Mouse (Mus musculus) limb, embryonic 14.5 days (tissue): ENCODE data around the gene Mphosph9. TPM values are rescaled to one million over a fixed set of nuclear protein-coding genes. Genes with fewer than 3 reads are reported as not detected.

Experiments used
- ATAC-seq: fragments of 200-750 bp; cut with Nextera tagmentation; 2 replicates; pipeline ENCODE4 v1.8.0; 2017; ENCODE audit warnings: low read depth, moderate number of reproducible peaks, moderate TSS enrichment; ENCODE audit not compliant: low FRiP score
- DNase-seq: peaks from one replicate; pipeline ENCODE4 v3.0.0-alpha.2; 2015; ENCODE audit warnings: low spot score
- H3K27ac ChIP-seq: fragments of 300-500 bp; sonication (generic); replicated peaks from 2 replicates; pipeline ENCODE4 v1.5.1; 2014; ENCODE audit warnings: low read depth, mild to moderate bottlenecking, low read length, moderate library complexity, mixed read lengths
- H3K27me3 ChIP-seq: fragments of 300-500 bp; sonication (generic); 2 replicates; pipeline ENCODE4 v1.6.1; 2014; ENCODE audit warnings: low read length, mixed read lengths; ENCODE audit not compliant: control insufficient read depth, insufficient read depth
- H3K36me3 ChIP-seq: fragments of 300-500 bp; sonication (generic); 2 replicates; pipeline ENCODE4 v1.6.1; 2014; ENCODE audit warnings: mild to moderate bottlenecking, low read length, moderate library complexity, mixed read lengths; ENCODE audit not compliant: control insufficient read depth, insufficient read depth
- H3K4me1 ChIP-seq: fragments of 300-500 bp; sonication (generic); 2 replicates; pipeline ENCODE4 v1.6.1; 2014; ENCODE audit warnings: antibody characterized with exemption, low read length, mixed read lengths; ENCODE audit not compliant: control insufficient read depth, insufficient read depth
- H3K4me2 ChIP-seq: fragments of 300-500 bp; sonication (generic); replicated peaks from 2 replicates; pipeline ENCODE4 v1.6.1; 2014; ENCODE audit warnings: low read depth, mild to moderate bottlenecking, low read length, moderate library complexity; ENCODE audit not compliant: severe bottlenecking
- H3K4me3 ChIP-seq: fragments of 300-500 bp; sonication (generic); replicated peaks from 2 replicates; pipeline ENCODE4 v1.5.1; 2014; ENCODE audit warnings: low read length
- H3K9ac ChIP-seq: fragments of 300-500 bp; sonication (generic); 2 replicates; pipeline ENCODE4 v1.6.1; 2014; ENCODE audit warnings: mild to moderate bottlenecking, low read depth, low read length, moderate library complexity; ENCODE audit not compliant: severe bottlenecking
- H3K9me3 ChIP-seq: fragments of 300-500 bp; sonication (generic); 2 replicates; pipeline ENCODE4 v1.6.1; 2016; ENCODE audit warnings: low read length; ENCODE audit not compliant: control insufficient read depth
- POLR2A ChIP-seq: fragments of 200-500 bp; IDR thresholded peaks from 2 replicates; pipeline ENCODE4 v1.8.0; 2012; ENCODE audit warnings: inconsistent platforms, mild to moderate bottlenecking, moderate library complexity, borderline replicate concordance; ENCODE audit not compliant: insufficient read depth, insufficient read length; ENCODE audit errors: extremely low read depth
- WGBS: fragments of 180-500 bp; shearing (Covaris S2); extraction: QIAGEN DNeasy Blood & Tissue Kit; methylation state at CpG from one replicate; pipeline ENCODE4 v1.1.7; 2014; 5-methylcytosine and 5-hydroxymethylcytosine counted together
- polyA plus RNA-seq, 2 experiments: library from polyadenylated mRNA; depleted of rRNA in 1 of 2; stranded (reverse) in 1 of 2; unstranded in 1 of 2; fragments of >200 nt; fragmentation: Nextera tagmentation in 1 of 2; extraction: Ambion mirVana in 1 of 2; gene quantifications; 2 replicates each; pipeline versions ENCODE4 v1.2.1 to v1.2.3; 2012 to 2014

The Mphosph9 gene
- polyA plus RNA-seq, 2 experiments: 9.5 to 11.0 TPM

- Histone ChIP-seq H3K4me2 (no peak overlapping the region), H3K4me3 (no peak overlapping the region), H3K4me1 (peaks cover 11% of the 10 kb centered on the region), H3K9ac (no peak overlapping the region), H3K27me3 (no peaks in the 10 kb centered on the region), H3K27ac (no peak overlapping the region), H3K36me3 (no peaks in the 10 kb centered on the region), H3K9me3 (no peaks in the 10 kb centered on the region)
- DNase-seq (no peak), ATAC-seq (no peak)
- WGBS: 92% methylated on average over 9 of the region's 9 CpGs
- no peak for TF ChIP-seq POLR2A
Observed at GRCm38 (mm10) chr5:124204127-124204794, 123.5 kb downstream of the Mphosph9 start.

- no peak for TF ChIP-seq POLR2A
- peaks cover 11% of the 10 kb centered on the region for H3K4me1 ChIP-seq
Observed at GRCm38 (mm10) chr5:124203251-124203650, 124.5 kb downstream of the Mphosph9 start.

GRCm38 (mm10) chr5:124202071-124202470 is 125.7 kb downstream of the Mphosph9 start:
- Histone ChIP-seq H3K27me3 (no peaks in the 10 kb centered on the region), H3K9ac (no peak overlapping the region), H3K4me3 (no peak overlapping the region), H3K27ac (no peak overlapping the region), H3K9me3 (no peaks in the 10 kb centered on the region), H3K36me3 (no peaks in the 10 kb centered on the region), H3K4me2 (no peak overlapping the region), H3K4me1 (peaks cover 10% of the 10 kb centered on the region)
- no peak for TF ChIP-seq POLR2A
- ATAC-seq (no peak), DNase-seq (no peak)
- WGBS: 58% methylated on average over 4 of the region's 4 CpGs

More at GRCm38 (mm10) chr5:124203251-124203650, 124.5 kb downstream of the Mphosph9 start:
- Histone ChIP-seq H3K9ac (no peak overlapping the region), H3K4me2 (no peak overlapping the region), H3K9me3 (no peaks in the 10 kb centered on the region), H3K27me3 (no peaks in the 10 kb centered on the region), H3K27ac (no peak overlapping the region), H3K4me3 (no peak overlapping the region), H3K36me3 (no peaks in the 10 kb centered on the region)
- DNase-seq: no peak
- WGBS: 82% methylated on average over 4 of the region's 4 CpGs
- no peak for ATAC-seq

- H3K4me1 ChIP-seq: peaks cover 5% of the 10 kb centered on the region
- WGBS: 61% methylated on average over 2 of the region's 2 CpGs
- H3K4me3 ChIP-seq: no peak overlapping the region
Observed at GRCm38 (mm10) chr5:124201564-124201963, 126.2 kb downstream of the Mphosph9 start.

More at GRCm38 (mm10) chr5:124201564-124201963, 126.2 kb downstream of the Mphosph9 start:
- H3K9me3 ChIP-seq: no peaks in the 10 kb centered on the region
- no peaks in the 10 kb centered on the region for H3K36me3 ChIP-seq
- no peak overlapping the region for H3K27ac ChIP-seq
- no peak for ATAC-seq
- no peak overlapping the region for H3K4me2 ChIP-seq
- H3K27me3 ChIP-seq: no peaks in the 10 kb centered on the region
- H3K9ac ChIP-seq: no peak overlapping the region
- no peak for DNase-seq
- no peak for TF ChIP-seq POLR2A

Other genes starting within 250 kb of the Mphosph9 start
- gene Abcb9, start 232.2 kb downstream of the Mphosph9 start, polyA plus RNA-seq (2012; rRNA removed): 2.6 and 3.8 TPM in 2 replicates
- gene Abcb9, start 232.2 kb downstream of the Mphosph9 start, polyA plus RNA-seq (2014; fragmentation: Nextera tagmentation; extraction: Ambion mirVana): 2.2 and 3.4 TPM in 2 replicates
- 26.5 and 42.0 TPM in 2 replicates for gene Ogfod2, start 215.7 kb downstream of the Mphosph9 start, polyA plus RNA-seq (2012; rRNA removed)
- 14.2 and 16.4 TPM in 2 replicates for gene Ogfod2, start 215.7 kb downstream of the Mphosph9 start, polyA plus RNA-seq (2014; fragmentation: Nextera tagmentation; extraction: Ambion mirVana)
- gene Arl6ip4, start 211.9 kb downstream of the Mphosph9 start, polyA plus RNA-seq (2012; rRNA removed): 67.6 and 95.1 TPM in 2 replicates
- gene Arl6ip4, start 211.9 kb downstream of the Mphosph9 start, polyA plus RNA-seq (2014; fragmentation: Nextera tagmentation; extraction: Ambion mirVana): 88.3 and 94.9 TPM in 2 replicates
- 37.1 and 49.5 TPM in 2 replicates for gene Pitpnm2, start 78.2 kb downstream of the Mphosph9 start, polyA plus RNA-seq (2012; rRNA removed)
- gene Pitpnm2, start 78.2 kb downstream of the Mphosph9 start, polyA plus RNA-seq (2014; fragmentation: Nextera tagmentation; extraction: Ambion mirVana): 8.2 and 10.0 TPM in 2 replicates
- gene 2810006K23Rik, start 117 bp upstream of the Mphosph9 start, polyA plus RNA-seq (2012; rRNA removed): 11.8 and 12.3 TPM in 2 replicates
- gene 2810006K23Rik, start 117 bp upstream of the Mphosph9 start, polyA plus RNA-seq (2014; fragmentation: Nextera tagmentation; extraction: Ambion mirVana): 9.7 and 10.4 TPM in 2 replicates
- 379 and 405 TPM in 2 replicates for gene Cdk2ap1, start 35.1 kb upstream of the Mphosph9 start, polyA plus RNA-seq (2012; rRNA removed)
- gene Cdk2ap1, start 35.1 kb upstream of the Mphosph9 start, polyA plus RNA-seq (2014; fragmentation: Nextera tagmentation; extraction: Ambion mirVana): 122 and 234 TPM in 2 replicates
- 43.0 and 45.9 TPM in 2 replicates for gene Sbno1, start 98.0 kb upstream of the Mphosph9 start, polyA plus RNA-seq (2012; rRNA removed)
- gene Sbno1, start 98.0 kb upstream of the Mphosph9 start, polyA plus RNA-seq (2014; fragmentation: Nextera tagmentation; extraction: Ambion mirVana): 65.1 and 76.3 TPM in 2 replicates
- 96.7 and 101 TPM in 2 replicates for gene Kmt5a, start 112.0 kb upstream of the Mphosph9 start, polyA plus RNA-seq (2012; rRNA removed)
- 70.9 and 91.4 TPM in 2 replicates for gene Kmt5a, start 112.0 kb upstream of the Mphosph9 start, polyA plus RNA-seq (2014; fragmentation: Nextera tagmentation; extraction: Ambion mirVana)
- 34.7 and 36.3 TPM in 2 replicates for gene Rilpl2, start 150.4 kb upstream of the Mphosph9 start, polyA plus RNA-seq (2012; rRNA removed)
- 36.9 and 39.2 TPM in 2 replicates for gene Rilpl2, start 150.4 kb upstream of the Mphosph9 start, polyA plus RNA-seq (2014; fragmentation: Nextera tagmentation; extraction: Ambion mirVana)
- 8.1 and 17.1 TPM in 2 replicates for gene Snrnp35, start 155.2 kb upstream of the Mphosph9 start, polyA plus RNA-seq (2012; rRNA removed)
- 10.7 and 12.2 TPM in 2 replicates for gene Snrnp35, start 155.2 kb upstream of the Mphosph9 start, polyA plus RNA-seq (2014; fragmentation: Nextera tagmentation; extraction: Ambion mirVana)
- gene Rilpl1, start 203.4 kb upstream of the Mphosph9 start, polyA plus RNA-seq (2012; rRNA removed): 17.8 and 22.4 TPM in 2 replicates
- gene Rilpl1, start 203.4 kb upstream of the Mphosph9 start, polyA plus RNA-seq (2014; fragmentation: Nextera tagmentation; extraction: Ambion mirVana): 23.2 and 28.0 TPM in 2 replicates
- gene Tmed2, start 212.7 kb upstream of the Mphosph9 start, polyA plus RNA-seq (2012; rRNA removed): 260 and 264 TPM in 2 replicates
- gene Tmed2, start 212.7 kb upstream of the Mphosph9 start, polyA plus RNA-seq (2014; fragmentation: Nextera tagmentation; extraction: Ambion mirVana): 594 and 615 TPM in 2 replicates
- 20.8 and 22.0 TPM in 2 replicates for gene Ddx55, start 224.9 kb upstream of the Mphosph9 start, polyA plus RNA-seq (2012; rRNA removed)
- 11.9 and 12.5 TPM in 2 replicates for gene Ddx55, start 224.9 kb upstream of the Mphosph9 start, polyA plus RNA-seq (2014; fragmentation: Nextera tagmentation; extraction: Ambion mirVana)